Mouse (Mus musculus) lung, postnatal 0 days (tissue): ENCODE results near the gene Rab7b. TPM values are rescaled to one million over a fixed set of nuclear protein-coding genes. Genes with fewer than 3 reads are reported as not detected.

Source experiments
- ATAC-seq: fragments of 200-750 bp; cut with Nextera tagmentation; 2 replicates; pipeline ENCODE4 v1.8.0; 2017; ENCODE audit warnings: moderate library complexity
- DNase-seq: peaks from one replicate; pipeline ENCODE4 v3.0.0-alpha.2; 2016; ENCODE audit warnings: low spot score
- H3K27ac ChIP-seq: fragments of 300-500 bp; sonication (generic); 2 replicates; pipeline ENCODE4 v1.5.1; 2014; ENCODE audit warnings: antibody characterized with exemption, mild to moderate bottlenecking, low read length, mixed read lengths
- H3K27me3 ChIP-seq: fragments of 300-500 bp; sonication (generic); replicated peaks from 2 replicates; pipeline ENCODE4 v1.6.1; 2014; ENCODE audit warnings: low read length, mixed read lengths; ENCODE audit not compliant: insufficient read depth
- H3K36me3 ChIP-seq: fragments of 300-500 bp; sonication (generic); 2 replicates; pipeline ENCODE4 v1.6.1; 2014; ENCODE audit warnings: low read length, mixed read lengths; ENCODE audit not compliant: insufficient read depth
- H3K4me1 ChIP-seq: fragments of 300-500 bp; sonication (generic); 2 replicates; pipeline ENCODE4 v1.6.1; 2014; ENCODE audit warnings: antibody characterized with exemption, low read depth, low read length, mixed read lengths; ENCODE audit not compliant: insufficient read depth
- H3K4me2 ChIP-seq: fragments of 300-500 bp; sonication (generic); replicated peaks from 2 replicates; pipeline ENCODE4 v1.6.1; 2014; ENCODE audit warnings: low read depth, mild to moderate bottlenecking, low read length, moderate library complexity, mixed read lengths
- H3K4me3 ChIP-seq: fragments of 300-500 bp; sonication (generic); 2 replicates; pipeline ENCODE4 v1.5.1; 2014; ENCODE audit warnings: low read depth, low read length
- H3K9ac ChIP-seq: fragments of 300-500 bp; sonication (generic); replicated peaks from 2 replicates; pipeline ENCODE4 v1.6.1; 2014; ENCODE audit warnings: low read depth, mild to moderate bottlenecking
- H3K9me3 ChIP-seq: fragments of 300-500 bp; sonication (generic); 2 replicates; pipeline ENCODE4 v1.6.1; 2016; ENCODE audit warnings: low read length, mixed read lengths
- CTCF ChIP-seq: IDR thresholded peaks from 2 replicates; pipeline ENCODE4 v1.5.1; 2016; ENCODE audit warnings: antibody characterized with exemption, mild to moderate bottlenecking
- EP300 ChIP-seq: IDR thresholded peaks from 2 replicates; pipeline ENCODE4 v1.6.1; 2016; ENCODE audit warnings: antibody characterized with exemption, mild to moderate bottlenecking, control low read depth
- WGBS: fragments of 180-500 bp; shearing (Covaris S2); extraction: QIAGEN DNeasy Blood & Tissue Kit; methylation state at CpG from one replicate; pipeline ENCODE4 v1.1.7; 2014; 5-methylcytosine and 5-hydroxymethylcytosine counted together
- polyA plus RNA-seq: library from polyadenylated mRNA; unstranded; fragments of >200 nt; fragmentation: Nextera tagmentation; extraction: Ambion mirVana; gene quantifications from 2 replicates; pipeline ENCODE4 v1.2.1, GENCODE M21; 2015

Gene Rab7b
- polyA plus RNA-seq, 1 experiment from 2014 or later: 4.0 TPM

GRCm38 (mm10) chr1:131759667-131760427 lies 71.4 kb downstream of the Rab7b start:
- TF ChIP-seq CTCF: no peak
- TF ChIP-seq EP300: no peak
- ATAC-seq (no peak), DNase-seq (peak; percentile 57)
- WGBS: 46% methylated on average over 9 of the region's 9 CpGs
- Histone ChIP-seq H3K36me3 (no peaks in the 10 kb centered on the region), H3K4me2 (no peak overlapping the region), H3K4me1 (peaks cover 10% of the 10 kb centered on the region; the same call in 1 of the 2 replicates), H3K27ac (no peak overlapping the region), H3K4me3 (no peak overlapping the region), H3K9ac (no peak overlapping the region), H3K9me3 (no peaks in the 10 kb centered on the region), H3K27me3 (no peaks in the 10 kb centered on the region)

- DNase-seq: no peak
- no peak overlapping the region for H3K4me3 ChIP-seq
- TF ChIP-seq EP300: no peak
- TF ChIP-seq CTCF: no peak
- WGBS: 72% methylated on average over 3 of the region's 3 CpGs
- no peaks in the 10 kb centered on the region for H3K27me3 ChIP-seq
- ATAC-seq: no peak
- H3K27ac ChIP-seq: no peak overlapping the region
- no peak overlapping the region for H3K9ac ChIP-seq
- H3K36me3 ChIP-seq: no peaks in the 10 kb centered on the region
- H3K4me2 ChIP-seq: no peak overlapping the region
- H3K4me1 ChIP-seq: peaks cover 10% of the 10 kb centered on the region; the same call in 1 of the 2 replicates
- no peaks in the 10 kb centered on the region for H3K9me3 ChIP-seq
Observed at GRCm38 (mm10) chr1:131760428-131760820, 71.9 kb downstream of the Rab7b start.

GRCm38 (mm10) chr1:131761079-131761831 lies 72.8 kb downstream of the Rab7b start:
- TF ChIP-seq EP300 (peak; percentile 54), CTCF (no peak)
- H3K9me3 ChIP-seq: no peaks in the 10 kb centered on the region
- H3K36me3 ChIP-seq: no peaks in the 10 kb centered on the region
- no peaks in the 10 kb centered on the region for H3K27me3 ChIP-seq
- peak; percentile 73 for ATAC-seq
- H3K4me2 ChIP-seq: no peak overlapping the region
- WGBS: 56% methylated on average over 13 of the region's 13 CpGs
- DNase-seq: peak; percentile 94
- no peak overlapping the region for H3K4me3 ChIP-seq
- no peak overlapping the region for H3K9ac ChIP-seq
- H3K4me1 ChIP-seq: peaks cover 10% of the 10 kb centered on the region; the same call in 1 of the 2 replicates
- H3K27ac ChIP-seq: 0 out of 2 replicates have a peak overlapping the region, but pooled peaks have one; percentile 26

- Histone ChIP-seq H3K9me3 (no peaks in the 10 kb centered on the region), H3K4me2 (no peak overlapping the region), H3K4me3 (no peak overlapping the region), H3K27me3 (no peaks in the 10 kb centered on the region), H3K9ac (no peak overlapping the region), H3K36me3 (no peaks in the 10 kb centered on the region), H3K4me1 (peaks cover 10% of the 10 kb centered on the region; the same call in 1 of the 2 replicates), H3K27ac (no peak overlapping the region)
- TF ChIP-seq EP300 (no peak), CTCF (peak; percentile 38)
- 44% methylated on average over 9 of the region's 9 CpGs for WGBS
- DNase-seq (peak; percentile 34), ATAC-seq (no peak)
Observed at GRCm38 (mm10) chr1:131763683-131764082, 75.2 kb downstream of the Rab7b start.

GRCm38 (mm10) chr1:131764581-131765338 lies 76.3 kb downstream of the Rab7b start:
- Histone ChIP-seq H3K27ac (peak overlapping the region; percentile 59), H3K27me3 (no peaks in the 10 kb centered on the region), H3K9ac (no peak overlapping the region), H3K9me3 (no peaks in the 10 kb centered on the region), H3K36me3 (no peaks in the 10 kb centered on the region), H3K4me1 (peaks cover 10% of the 10 kb centered on the region; the same call in 1 of the 2 replicates), H3K4me3 (no peak overlapping the region), H3K4me2 (no peak overlapping the region)
- ATAC-seq (peak; percentile 91), DNase-seq (peak; percentile 94)
- no peak for TF ChIP-seq CTCF
- TF ChIP-seq EP300: peak; percentile 89
- 34% methylated on average over 8 of the region's 8 CpGs for WGBS

Other genes starting within 250 kb of the Rab7b start
- 9.5 and 10.1 TPM in 2 replicates for gene Srgap2, start 161.3 kb upstream of the Rab7b start, polyA plus RNA-seq
- gene Fam72a, start 160.8 kb upstream of the Rab7b start, polyA plus RNA-seq: 1.1 and 1.3 TPM in 2 replicates
- gene Avpr1b, start 89.5 kb upstream of the Rab7b start, polyA plus RNA-seq: not detected in 2 replicates
- gene Ctse, start 50.4 kb upstream of the Rab7b start, polyA plus RNA-seq: 0.80 and 1.1 TPM in 2 replicates
- 10.9 and 12.3 TPM in 2 replicates for gene Slc26a9, start 55.3 kb downstream of the Rab7b start, polyA plus RNA-seq
- gene Pm20d1, start 108.7 kb downstream of the Rab7b start, polyA plus RNA-seq: 1.6 TPM in 2 replicates
- gene Slc41a1, start 138.8 kb downstream of the Rab7b start, polyA plus RNA-seq: 12.1 and 13.1 TPM in 2 replicates
- 23.1 and 26.3 TPM in 2 replicates for gene Rab29, start 178.5 kb downstream of the Rab7b start, polyA plus RNA-seq
- 19.1 and 20.9 TPM in 2 replicates for gene Nucks1, start 221.8 kb downstream of the Rab7b start, polyA plus RNA-seq